Mouse (Mus musculus): ENCODE results near the gene Pole4.
"Not testable (repeated sequence)": the region's sequence is repeated elsewhere in the genome, so short reads cannot be mapped to it uniquely, and the experiment has no call there.

Gene Pole4

GRCm38 (mm10) chr6:82625331-82625730, 79.8 kb downstream of the Pole4 start:
- not testable (repeated sequence) for DNase-seq (ENCODE audit: low spot score in 2 of 2)

GRCm38 (mm10) chr6:82613201-82613600, 92.0 kb downstream of the Pole4 start:
- no peak for DNase-seq (ENCODE audit: low spot score in 2 of 2)

- no peak for DNase-seq (ENCODE audit: low spot score in 2 of 2)
These were observed 94.1 kb downstream of the Pole4 start for GRCm38 (mm10) chr6:82611049-82611448.

- no peak for DNase-seq (ENCODE audit: low spot score in 2 of 2)
These were observed 95.7 kb downstream of the Pole4 start for GRCm38 (mm10) chr6:82609339-82609926.

- DNase-seq (ENCODE audit: low spot score in 2 of 2) = no peak
These were observed 96.4 kb downstream of the Pole4 start for GRCm38 (mm10) chr6:82608756-82609155.

- DNase-seq (ENCODE audit: low spot score in 2 of 2) = no peak
These were observed 100.4 kb downstream of the Pole4 start for GRCm38 (mm10) chr6:82604791-82605190.

GRCm38 (mm10) chr6:82603665-82604064, 101.5 kb downstream of the Pole4 start:
- DNase-seq (ENCODE audit: low spot score in 2 of 2) = no peak

GRCm38 (mm10) chr6:82603228-82603627, 101.9 kb downstream of the Pole4 start:
- no peak for DNase-seq (ENCODE audit: low spot score in 2 of 2)

GRCm38 (mm10) chr6:82595461-82596090, 109.6 kb downstream of the Pole4 start:
- DNase-seq (ENCODE audit: low spot score in 2 of 2) = no peak

- no peak for DNase-seq (ENCODE audit: low spot score in 2 of 2)
These were observed 115.8 kb downstream of the Pole4 start for GRCm38 (mm10) chr6:82589387-82589786.

GRCm38 (mm10) chr6:82585396-82585795, 119.8 kb downstream of the Pole4 start:
- DNase-seq (ENCODE audit: low spot score in 2 of 2) = no peak

- DNase-seq (ENCODE audit: low spot score in 2 of 2) = no peak
These were observed 129.7 kb downstream of the Pole4 start for GRCm38 (mm10) chr6:82575445-82575844.

Data from natural killer cell, adult 2 months (primary cell).